Mouse (Mus musculus): ENCODE results near the gene Map2k5.

The Map2k5 gene

DNA sequence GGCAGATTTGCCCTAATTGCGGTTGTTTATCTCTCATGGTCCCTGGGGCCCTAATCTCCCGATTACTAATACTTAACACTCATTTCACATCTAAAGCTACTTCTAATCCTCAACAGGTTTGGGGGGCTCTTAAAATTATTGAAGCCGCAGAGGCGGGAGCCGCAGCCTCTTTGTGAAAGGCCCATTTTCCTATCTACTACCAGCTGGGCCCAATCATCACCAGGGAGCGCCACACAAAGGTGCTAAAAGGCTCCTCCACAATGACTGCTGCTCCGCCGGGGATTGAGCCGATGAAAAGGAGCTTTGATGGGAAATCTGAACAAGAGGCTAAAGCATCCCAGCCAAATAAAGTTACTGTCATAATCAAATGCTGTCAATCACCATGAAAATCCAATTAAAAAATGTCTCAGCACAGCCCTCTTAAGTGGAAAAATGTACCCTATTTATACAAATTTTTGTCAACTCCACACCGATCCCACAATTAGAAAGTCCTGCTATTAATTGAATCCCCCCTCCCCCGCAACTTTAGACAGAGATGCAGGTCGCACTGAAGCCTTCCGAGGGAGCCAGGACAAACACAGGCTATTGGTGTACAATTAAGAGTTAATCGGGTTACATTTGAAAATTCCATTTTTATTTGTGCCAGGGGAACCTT is 195.3 kb downstream of the Map2k5 start:
- no peak for DNase-seq

DNA sequence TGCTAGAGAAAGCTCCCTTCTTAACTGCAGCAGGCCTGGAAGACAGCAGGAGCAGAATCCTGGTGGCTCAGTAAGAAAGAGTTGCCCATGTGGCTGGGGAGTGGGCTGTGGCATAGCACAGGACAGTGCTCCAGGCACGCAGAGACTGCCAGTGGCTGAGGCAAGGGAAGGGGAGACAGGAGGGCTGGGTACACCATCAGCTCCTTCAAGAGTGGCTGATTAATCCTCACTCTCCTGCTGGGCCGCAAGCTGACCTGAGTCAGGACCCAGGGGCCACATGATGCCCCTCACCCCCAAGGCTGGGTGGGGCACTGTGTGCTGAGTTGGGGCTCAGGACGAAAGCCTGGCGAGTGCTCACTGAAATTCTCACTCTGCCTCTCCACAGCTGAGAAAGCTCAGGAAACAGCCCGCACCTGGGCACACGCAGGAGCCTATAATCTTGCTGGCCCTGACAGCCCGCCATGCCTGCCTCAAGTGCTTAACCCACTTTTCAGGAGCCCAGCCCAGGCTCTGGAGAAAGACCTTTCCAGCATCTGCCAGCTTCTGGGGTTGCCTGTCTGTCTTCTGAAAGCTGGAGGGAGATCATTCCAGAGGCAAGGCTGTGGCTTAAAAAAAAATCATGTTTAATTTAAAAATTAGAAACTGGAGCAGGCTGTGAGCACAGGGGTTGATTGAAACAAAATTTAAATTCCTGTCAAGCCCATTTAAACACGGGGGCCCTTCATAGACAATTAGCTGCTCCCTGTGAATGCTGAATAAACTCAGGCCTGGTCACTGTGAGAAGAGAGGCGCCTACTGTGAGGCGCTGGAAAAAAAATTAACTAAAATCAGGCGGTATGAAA is 196.1 kb downstream of the Map2k5 start:
- no peak for DNase-seq

DNA sequence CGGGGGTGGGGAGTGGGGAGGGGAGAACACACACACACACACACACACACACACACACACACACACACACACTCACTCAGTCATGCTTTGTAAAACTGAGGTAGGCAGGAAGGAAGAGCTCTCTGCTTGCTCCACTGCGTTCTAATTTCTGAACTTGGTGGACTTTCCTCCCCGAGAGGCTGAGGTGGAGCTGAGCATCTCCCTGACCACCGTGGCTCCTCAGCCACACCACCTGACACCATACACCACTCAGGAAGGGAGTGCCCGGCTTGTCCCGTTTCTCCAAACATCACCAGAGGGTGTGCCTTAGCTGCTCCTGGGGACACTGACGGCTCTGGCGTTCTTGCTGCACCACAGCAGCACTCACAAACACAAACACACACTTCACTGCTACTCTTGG is 199.4 kb downstream of the Map2k5 start:
- DNase-seq: no peak

DNA sequence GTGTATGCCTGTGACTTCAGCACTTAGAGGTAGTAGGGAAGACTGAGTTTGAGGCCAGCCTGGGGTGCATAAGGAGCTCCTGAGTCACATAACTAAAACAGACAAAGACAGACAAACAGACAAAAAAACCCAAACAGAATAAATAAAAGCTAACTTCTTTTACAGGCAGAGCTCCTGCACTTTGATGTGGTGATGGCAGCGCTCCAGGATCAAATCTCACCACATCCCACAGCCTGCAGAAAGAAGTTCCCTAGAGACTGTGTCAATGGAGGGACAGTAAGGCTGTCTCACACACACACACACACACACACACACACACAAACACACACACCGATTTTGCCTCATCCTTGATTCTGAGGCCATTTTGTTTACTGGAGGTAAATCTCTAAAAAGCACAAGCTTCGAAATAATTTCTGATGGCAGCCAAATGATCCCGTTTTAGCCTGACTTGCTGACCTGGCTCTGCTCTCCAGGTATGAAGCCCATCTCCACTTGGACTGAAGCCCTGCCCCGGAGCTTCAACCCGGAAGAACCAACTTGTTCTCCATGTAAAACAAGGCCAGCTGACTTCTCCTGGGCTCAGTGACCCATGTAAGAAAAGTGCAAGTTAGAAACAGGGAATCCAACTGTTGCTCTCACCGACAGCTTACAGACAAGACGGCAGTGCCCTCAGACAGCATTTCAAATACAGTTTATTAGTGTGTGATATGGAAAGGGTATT is 203.5 kb downstream of the Map2k5 start:
- DNase-seq: no peak

DNA sequence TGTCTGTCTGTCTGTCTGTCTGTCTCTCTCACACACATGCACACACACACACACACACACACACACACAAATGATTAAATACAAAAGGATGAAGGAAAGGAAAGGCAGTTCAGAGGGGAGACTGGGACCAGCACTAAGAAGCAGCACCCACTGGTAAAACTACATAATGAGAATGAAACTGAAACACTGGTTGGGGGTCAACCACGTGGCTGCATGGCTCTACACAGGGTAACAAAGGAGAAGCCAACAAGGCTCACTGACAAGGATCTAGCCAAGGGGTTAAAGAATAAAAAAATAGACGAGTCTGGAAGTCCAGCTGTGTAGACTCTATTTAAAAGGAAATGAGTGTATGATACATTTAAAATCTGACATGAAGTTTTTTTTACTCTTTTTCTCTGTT is 205.8 kb downstream of the Map2k5 start:
- DNase-seq: no peak

DNA sequence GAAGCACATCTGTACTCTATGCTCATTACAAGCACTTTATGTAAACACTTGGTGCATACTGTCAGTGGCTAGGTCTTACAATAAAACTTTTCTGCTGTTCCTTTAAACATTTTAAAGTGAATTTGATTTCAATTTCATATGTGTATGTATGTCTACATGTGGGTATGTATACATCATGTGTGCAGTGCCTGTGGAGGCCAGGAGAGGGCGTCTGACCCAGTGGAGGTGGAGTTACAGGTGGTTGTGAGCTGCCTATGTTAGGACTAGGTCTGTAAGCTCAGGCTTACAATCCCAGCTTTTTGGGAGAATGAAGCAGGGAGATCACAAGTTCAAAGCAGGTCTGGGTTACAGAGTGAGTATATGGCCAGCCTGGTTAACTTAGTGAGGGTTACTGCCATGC is 208.6 kb downstream of the Map2k5 start:
- DNase-seq: no peak

DNA sequence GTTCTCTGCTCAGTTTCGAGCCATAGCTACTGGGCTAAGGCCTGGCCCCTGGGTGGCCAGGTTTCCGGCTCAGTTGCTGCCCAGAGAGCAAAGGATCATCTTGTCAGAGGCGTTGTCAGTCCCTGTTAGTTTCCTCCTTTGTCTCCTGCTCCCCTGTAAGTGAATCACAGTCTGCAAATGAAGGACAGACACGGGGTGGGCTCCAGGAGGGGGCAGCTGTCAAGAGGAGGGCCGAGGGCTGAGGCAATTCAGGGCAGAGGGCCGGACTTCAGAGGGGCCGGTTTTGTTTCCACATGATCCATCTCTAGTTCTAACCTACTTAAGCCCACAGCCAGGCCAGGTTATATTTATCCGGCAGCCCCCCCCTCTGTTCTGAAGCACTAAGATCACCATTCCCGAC is 212.6 kb downstream of the Map2k5 start:
- no peak for DNase-seq

DNA sequence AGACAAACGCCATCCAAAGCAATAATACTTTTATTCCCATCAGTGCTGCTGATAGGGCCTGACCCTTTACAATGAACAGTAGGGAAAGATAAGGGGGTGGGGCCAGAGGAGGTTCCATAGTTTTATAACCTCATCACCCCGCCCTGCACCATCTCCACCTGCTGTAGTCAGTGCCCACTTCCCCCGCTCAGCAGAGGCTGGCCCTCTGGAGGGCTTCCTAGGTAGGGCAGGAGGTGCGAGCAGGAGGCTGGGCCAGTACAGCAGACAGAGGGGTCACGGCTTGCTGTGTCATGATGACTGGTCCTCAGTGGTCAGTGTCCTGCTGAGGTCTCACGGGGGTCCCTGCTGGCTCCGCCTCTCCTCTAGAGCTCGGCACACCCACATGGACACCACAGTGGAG is 213.9 kb downstream of the Map2k5 start:
- no peak for DNase-seq

DNA sequence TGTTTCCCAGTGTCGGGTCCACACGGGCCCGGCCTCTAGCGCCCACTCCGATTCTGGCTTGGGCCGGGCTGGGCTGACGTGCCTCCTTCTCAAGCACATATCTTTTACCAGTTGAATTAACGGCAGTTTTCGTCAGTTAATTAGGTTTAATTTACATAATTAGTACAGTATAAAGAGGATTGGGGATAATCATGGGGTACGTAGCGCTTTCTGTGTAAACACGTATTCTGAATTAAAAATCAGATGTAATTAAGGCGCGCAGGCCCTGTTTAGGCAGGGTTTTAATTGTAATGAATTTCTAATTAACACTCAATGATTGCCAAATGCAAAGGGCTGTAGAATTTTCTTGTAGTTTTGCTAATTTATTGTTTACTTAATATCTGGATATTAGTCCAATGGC is 225.8 kb downstream of the Map2k5 start:
- DNase-seq: no peak

DNA sequence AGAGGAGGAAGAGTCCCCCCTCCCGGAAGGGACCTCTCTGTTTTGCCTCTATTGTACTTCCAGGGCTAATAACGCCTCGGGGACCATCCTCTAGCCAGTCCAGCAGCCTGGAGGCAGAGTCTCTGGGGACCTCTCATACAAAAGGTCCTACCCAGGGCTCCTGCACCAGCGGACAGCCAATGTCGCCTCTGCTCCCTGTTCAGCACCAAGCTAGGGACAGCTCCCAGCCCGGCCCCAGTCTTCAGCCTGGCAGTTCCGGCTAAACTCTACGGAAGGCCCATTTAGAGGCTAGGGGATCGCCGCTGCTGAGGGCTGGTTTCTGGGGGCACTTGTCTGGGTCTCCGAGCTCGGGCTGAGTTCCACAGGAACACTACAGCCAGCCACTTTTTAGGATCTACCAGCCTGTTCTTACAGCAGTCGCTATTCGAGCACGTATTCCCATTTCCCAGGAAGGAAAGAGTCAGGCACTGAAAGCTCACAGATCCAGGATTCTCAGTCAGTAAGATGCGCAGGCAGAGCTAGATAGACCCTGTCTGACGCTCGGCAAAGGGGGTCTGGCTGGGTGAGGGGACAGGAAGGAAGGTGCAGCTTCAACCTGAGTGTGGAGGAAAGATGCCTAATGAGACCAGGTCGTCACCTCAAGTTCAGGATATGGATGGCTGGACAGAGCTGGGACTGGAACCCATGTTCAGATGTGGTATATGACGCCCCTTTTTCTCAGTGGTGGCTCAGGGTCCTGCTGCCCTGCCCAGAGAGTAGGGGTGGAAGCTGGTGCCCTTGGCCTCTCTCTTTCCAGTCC is 226.4 kb downstream of the Map2k5 start:
- DNase-seq: peak; percentile 94 to 95

DNA sequence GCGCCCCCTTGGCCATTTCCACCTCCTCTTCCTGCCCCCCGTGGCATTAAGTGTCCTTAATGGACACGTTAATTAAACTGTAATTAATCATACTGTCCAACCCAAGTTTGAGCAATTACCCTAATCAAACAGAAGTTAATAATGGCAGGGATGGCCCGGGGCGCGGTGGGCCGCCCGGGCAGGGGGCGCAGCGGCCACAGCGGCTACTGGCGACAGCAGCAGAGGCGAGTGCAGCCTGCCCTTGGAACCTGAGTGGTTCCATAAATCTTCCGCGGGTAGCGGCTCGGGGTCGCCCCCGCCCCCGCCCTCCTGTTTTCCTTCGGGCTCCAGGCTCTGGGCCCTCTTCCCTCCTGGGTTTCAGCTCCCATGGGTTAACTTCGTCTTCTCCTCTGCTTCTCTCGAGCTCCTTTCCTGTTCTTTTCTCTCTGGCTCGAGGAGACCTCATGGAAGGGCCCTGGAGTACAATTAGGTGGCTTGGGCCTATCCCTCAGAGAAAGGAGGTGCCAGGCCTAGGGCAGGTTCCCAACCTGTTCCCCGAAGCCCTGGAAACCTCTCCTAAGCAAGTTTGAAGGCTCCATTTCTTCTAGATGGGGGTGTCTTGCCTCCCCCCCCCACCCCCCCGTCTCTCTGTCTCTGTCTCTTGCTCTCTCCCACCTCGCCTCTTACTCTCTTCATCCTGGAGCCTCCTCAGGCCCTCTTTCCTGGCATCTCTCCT is 227.5 kb downstream of the Map2k5 start:
- no peak for DNase-seq

DNA sequence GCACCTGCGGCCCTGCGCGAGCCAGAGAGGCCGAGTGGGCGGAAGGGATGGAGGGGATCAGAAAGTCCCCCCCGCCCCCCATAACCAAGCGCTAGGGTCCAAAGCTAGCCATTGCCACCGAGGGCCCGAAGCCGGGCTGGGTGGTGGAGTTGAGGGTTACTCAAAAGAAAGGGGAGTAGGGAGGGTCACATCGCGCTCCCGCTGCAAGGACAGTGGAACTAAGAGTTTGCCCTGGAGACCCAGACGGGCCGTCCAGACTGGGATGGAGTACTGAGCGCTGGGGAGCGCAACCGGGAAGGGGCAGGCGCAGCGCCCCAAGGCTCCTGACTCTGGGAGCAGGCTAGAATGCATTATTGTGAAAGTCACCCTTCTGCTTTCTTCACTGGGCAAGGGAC is 228.3 kb downstream of the Map2k5 start:
- no peak for DNase-seq

DNA sequence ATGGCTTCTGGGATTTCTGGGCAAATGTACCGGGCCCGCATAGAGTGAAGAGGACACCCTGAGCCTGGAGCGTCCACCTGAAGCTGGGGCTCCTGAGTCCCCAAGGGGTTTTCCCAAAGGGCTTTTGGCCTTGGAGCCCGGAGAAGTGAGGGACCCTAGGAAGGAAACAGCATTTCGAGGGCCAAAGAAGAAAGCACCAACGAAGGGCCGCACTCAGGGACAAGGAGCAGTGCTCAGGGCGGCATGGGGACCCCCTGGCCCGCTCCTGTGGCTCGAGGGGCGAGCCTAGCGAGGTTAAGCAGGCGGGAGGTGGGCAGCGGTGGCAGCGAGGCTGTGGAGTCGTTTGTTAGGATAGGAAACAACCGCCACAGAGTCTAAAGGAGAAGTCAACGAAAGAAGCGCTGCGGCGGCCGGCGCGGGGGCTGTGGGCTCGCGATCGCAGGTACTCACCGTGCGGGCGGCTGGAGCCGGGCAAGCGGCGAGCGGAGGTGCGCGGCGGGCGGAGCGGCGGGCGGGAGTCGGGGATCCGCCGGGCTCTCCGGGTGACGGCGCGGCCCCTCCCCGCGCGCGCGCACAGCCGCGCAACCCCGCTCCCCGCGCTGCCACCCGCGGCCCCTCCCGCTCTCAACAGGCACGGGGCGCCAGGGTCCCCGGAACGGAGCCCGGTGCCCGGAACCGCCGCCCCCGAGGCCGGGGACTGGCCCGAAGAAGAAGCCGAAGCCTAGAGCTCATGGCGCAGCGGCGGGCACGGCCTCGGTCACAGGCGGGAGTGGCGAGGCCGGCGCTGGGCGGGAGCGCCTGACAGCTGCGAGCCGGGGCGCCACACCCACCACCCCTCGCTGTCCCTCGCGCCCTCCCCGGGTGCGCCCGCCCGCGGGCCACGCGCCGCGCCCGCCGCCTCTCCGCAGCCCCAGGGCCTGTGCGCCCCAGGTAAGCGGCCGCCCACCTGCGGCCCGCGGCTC is 229.0 kb downstream of the Map2k5 start, which contains the start of gene Skor1:
TSS of gene Skor1 (minus strand) at position 552 of the 962 bp plus-strand sequence.
- no peak for DNase-seq

DNA sequence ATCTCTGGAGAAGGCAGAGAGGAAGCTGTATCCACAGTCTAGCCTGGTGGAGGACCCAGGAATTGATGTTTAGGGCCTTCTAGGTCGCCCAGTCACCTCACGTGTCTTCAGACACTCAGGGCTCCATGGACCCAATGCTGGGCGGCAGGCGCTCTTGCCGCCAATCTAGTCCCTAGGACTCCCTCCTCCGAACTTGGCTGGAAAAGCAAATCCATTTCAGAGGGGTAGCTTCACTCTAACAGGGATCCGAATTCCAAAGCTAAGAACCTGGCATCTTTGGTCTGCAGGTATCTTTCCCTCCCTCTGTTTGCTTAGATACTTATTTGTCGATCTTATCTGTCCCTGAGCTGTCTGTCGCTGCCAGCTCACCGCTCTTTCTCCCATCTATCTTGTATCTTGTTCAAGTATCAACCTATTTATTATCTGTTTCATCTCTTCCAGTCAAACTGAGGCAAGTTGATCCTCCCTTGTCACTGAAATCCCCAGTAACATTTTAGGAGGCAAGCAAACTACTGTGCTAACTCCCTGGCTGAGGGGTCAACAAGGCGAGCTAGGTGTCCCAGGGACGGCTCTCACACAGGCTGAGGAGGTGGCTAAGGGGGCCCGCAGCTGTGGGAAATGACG is 229.8 kb downstream of the Map2k5 start:
- DNase-seq: no peak

DNA sequence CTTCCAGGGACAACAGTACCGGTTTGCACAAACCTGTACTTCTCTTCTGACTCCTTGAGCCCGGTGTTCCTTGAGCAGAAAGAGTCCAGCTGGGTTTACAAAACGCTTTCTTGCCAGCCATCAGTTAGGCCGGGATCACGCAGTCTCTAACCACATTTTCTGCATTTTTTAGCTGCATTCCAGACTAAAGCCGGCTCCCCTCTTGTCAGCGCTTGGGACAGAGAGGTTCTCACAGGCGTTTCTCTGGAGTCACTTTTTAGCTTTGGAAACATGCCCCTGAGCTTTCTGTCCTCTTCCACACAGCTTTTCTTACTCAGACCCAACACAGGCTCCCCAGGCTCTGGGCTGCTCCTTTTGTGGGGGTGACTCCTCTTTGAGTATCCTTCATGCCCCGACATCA is 230.4 kb downstream of the Map2k5 start:
- DNase-seq: no peak

DNA sequence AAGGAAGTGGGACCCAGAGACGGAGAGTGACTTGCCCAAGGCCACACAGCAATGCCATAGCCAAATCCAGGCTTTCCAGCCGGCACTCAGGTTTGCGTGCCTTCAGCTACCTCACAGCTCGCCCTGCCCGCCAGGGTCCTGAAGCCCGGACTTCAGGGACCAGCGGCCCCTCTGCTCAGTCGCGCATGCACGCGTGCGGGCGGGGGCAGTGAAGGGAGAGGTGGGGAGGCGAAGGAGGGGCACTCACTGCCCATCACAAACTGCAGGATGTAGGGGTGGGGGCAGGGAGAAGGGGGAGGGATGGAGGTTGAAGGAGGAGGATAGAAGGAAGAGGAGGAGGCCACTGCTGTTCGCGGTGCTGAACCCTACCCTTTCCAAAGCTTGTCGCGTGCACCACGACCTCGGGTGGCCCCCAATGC is 230.8 kb downstream of the Map2k5 start:
- DNase-seq: peak; percentile 25 to 26

DNA sequence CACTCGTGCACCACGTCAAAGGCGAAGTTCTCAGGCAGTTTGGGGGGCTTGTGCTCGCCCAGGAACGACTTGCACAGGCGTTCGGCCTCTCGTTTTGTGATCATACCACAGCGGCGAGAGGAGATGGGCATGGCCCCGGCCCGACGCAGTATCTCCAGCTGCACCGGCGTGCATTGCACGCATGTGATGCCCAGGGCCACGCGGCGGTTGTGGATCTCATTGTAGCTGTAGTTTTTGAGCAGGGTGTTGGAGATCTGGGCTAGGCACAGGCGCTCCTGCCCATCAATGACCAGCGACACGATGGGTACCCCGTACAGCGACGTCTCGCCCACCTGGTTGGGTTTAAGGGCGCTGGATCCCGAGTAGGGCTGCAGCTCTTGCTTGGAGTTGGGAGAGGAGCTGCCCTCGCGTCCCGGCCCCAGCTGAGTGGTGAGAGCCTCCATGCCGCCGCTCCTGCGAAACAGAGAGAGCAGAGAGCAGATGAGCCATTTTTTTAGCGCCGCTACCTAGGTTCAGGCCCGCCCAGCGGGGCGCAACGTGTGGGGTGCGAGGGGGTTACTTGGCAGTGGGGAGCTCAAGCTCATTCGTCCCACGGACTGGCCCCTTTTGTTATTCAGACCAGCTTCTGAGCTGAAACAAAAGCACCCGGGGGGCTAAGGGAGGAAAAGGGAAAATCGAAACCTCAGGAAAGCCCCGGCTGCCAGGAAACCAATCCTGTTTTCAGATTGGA is 231.4 kb downstream of the Map2k5 start:
- peak; percentile 16 to 29 for DNase-seq

DNA sequence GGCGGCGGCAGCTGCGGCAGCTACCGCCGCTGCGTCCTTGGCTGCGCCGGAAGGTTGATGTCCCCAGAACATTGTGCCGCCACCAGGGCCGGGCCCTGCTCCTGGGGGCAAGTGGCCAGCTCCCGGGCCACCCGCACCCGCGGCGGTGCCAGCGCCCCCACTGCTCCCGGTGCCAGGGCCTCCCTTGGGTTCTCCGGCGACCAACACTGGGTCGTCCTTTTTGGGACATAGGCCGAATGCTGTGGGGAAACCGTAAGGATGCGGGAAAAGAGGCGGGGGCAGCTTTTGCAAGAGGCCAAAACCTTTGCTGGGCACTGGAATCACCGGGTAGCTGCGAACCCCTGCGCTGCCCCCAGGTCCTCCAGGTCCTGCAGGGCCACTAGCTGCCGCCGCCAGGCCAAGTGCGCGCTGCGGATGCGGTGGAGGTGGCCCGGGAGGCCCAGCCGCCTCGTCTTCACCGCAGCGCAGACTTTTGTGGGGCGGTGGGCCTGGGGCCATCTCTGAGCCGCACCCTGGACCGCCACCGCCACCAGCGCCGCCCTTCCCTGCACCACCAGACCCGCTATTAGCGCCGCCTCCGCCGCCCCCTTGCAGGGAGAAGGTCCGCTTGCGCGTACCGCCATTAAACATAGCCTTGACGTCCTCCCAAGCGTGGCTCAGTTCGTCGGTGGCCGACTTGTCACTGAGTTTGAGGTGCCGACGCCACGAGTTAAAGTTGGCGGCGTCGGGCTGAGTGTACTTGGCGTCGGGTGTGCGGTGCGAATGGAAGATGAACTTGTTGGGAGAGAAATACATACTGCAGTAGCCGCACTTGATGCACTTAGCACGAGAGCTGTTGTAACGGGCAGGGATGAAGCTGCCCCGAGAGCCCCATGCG is 232.2 kb downstream of the Map2k5 start:
- DNase-seq: peak; percentile 24 to 27
